Mouse (Mus musculus) kidney, postnatal 10 days (tissue): ENCODE results near the gene Rbms1.

Experiments
- DNase-seq: peaks from one replicate; pipeline ENCODE4 v3.0.0; 2021; ENCODE audit warnings: mixed read lengths

The Rbms1 gene

DNA sequence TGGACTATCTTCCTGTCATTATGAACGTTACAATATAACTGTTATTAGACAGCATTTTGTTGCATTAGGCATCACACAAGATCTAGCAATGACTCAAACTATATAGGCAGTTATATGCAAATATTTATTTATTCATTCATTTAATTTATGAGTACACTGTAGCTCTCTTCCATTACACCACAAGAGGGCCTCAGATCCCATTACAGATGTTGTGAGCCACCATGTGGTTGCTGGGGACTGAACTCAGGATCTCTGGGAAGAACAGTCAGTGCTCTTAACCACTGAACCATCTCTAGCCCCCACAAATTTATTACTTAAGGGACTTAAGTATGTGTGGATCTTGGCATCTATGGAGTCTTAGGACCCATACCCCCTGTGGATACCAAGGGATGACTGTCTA is 214.4 kb downstream of the Rbms1 start:
- DNase-seq = no peak

DNA sequence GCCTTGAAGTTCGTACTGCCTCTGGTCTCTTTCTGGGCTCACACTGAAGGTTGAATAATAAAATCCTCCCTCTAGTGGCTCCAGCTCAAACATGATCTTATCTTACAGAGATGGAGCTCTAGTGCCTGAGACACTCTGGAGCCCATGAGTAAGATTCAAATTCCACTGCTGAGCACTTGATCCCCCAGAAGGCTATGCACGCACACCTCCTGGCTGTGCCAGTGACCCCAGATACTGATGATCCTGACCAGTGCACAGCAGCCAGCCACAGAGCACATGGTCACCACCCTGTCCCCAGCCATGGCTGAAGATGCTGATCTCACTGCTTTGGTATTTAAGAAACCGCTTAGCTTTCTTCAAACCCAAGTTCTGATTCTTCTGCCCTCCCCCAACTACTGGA is 215.4 kb downstream of the Rbms1 start:
- peak; percentile 37 for DNase-seq

DNA sequence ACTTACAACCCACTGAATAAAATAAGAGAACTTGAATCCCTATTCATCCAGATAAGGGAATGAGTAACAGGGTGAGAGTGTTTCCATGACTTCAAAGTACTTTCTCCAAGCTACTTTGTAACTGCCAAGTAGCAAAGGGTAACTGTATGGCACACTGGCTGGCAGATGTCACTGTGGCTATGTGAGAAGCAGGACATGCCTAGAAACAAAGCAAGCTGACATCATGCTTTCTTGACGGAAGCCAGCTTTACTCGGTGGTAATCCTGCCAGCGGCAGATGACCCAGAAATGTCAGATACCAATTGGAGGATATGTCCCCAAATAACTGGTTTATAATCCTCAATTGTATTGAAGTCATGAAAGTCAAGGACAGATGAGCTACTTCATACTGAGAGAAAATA is 218.3 kb downstream of the Rbms1 start:
- DNase-seq = no peak

DNA sequence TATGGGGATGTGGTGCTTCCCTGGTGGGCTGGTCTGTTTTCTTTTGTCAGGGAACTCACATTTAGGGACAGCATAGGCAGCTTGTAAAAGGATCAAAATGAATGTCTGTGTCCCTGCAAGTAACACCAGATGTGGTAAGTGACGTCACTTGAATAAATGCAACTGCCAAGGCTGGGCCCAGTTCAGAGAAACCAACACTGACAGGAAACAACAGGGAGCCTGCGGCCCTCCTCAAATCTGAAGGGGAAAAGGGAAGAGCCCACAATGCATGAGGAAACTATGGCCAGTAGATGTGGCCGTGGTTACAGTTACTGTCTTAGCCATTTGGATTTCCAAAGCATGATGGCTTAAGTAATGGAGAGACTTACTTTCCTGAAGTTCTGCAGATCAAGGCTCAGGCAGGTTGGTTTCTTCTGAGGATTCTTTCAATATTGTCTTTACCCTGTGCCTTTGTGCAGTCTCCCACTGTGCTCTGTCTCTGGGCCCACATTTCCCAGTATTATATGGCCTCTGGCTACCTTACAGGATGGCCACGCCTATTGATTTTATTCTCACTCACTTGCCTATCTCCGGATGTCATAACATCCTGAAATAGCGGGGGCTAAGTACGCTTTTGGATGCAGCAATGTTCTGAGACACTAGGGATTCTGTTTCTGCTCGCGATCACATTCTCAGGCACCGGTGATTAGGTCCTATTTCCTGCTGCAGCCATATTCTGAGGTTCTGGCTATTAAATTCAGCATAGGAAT is 223.4 kb downstream of the Rbms1 start:
- no peak for DNase-seq

DNA sequence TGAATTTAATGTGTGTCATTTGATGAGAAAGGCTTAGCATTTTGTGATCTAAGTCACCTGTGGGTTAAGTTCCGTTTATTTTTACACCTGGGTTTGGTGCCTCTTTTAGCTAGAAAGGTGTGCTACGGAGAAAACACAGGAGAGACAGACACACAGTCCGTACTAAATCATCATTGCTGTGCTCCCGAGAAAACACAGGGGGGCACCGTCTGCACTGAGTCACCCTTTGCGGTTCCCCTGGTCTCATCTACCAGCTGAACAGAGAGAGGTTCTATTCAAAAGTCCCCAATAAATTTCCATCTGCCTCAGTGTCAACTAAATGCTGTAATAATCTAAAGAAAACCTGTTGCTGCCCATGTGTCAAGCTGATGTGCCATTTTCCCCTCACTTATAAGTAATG is 232.1 kb downstream of the Rbms1 start:
- no peak for DNase-seq

DNA sequence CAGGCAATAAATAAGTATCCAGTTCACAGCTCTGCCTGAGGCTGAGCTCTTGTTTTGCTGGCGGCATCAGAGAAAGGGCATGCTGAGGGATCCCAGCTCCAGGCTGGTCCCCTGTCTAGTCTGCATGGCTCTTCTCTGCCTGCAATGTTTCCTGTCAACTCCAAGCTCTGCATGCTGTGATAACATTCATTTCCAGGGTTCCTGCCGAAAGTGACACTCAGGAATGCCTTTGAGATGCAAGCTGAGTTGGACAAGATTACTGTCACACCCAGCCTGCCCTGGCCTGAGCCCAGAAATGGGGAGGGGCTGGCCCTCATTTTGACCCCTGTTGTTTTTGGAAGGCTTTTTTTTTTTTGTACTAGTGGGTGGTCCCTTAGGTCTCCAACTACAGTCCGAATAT is 233.0 kb downstream of the Rbms1 start:
- DNase-seq = peak; percentile 83

DNA sequence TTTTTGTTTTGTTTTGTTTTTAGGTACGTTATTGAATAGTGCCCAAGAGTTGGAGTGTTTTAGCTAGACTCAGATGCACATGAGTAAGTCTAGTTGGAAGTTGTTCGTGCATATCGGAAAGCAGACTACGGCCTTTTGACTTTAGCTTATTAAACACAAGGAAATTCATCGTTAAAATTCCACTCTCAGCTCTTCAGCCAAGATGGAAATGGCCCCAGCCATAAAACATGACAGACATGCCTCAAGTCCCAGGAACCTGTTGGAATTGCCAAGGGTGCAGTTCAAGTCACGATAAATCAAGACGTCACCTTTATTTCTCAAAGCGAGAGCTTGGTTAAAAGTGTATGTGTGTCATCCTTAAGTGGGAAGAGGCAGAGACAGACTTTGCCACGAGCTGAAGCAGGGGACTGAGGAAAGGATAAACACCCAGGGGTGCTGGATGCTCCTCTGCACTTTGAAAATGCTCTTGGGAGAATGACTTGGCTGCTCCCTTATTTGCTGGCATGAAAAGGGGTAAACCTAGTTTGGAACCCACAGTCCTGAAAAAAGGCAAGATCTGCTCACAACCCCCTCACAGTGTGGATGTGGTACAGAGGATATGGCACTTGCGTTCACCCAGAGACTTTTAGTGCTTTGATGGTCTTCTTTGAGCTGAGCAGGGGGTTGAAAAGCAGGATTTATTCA is 233.9 kb downstream of the Rbms1 start:
- peak; percentile 44 for DNase-seq

DNA sequence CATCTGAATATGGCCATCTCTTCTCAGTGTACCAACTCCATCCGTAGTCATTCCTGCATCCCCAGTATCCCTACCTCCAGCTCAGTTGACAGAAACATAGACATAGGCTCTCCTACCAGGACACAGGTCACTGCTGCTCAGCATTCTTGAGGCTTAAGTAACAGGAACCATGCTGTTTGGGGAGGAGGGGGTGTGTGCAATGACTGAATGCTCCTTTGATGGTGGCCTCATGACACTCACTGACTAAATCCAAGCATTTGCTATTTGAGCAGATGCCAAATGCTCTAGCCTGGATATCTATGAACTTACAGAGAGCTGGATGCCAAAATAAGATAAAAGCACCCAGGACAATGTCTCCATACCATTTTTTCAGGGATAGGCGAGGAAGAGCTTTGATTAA is 238.3 kb downstream of the Rbms1 start:
- DNase-seq = peak; percentile 3

DNA sequence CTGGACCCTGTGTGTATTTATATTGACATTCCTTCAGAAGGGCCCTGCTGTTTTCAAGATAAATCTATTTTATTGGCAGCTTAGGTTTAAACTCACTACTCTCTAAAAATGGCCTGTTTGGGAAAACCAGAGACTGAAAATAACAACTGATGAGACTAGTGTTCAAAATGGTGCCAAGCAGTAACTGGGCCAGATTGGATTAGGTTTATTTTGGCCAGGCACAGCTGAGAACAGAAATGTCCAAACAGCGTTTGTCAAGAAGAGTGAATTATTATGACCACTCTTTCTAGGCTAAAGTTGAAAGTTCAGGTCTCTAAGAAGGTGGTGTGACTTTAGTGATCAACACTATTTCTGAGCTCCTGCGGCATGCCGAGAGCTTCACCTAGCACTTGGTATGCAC is 240.0 kb downstream of the Rbms1 start:
- peak; percentile 1 for DNase-seq

DNA sequence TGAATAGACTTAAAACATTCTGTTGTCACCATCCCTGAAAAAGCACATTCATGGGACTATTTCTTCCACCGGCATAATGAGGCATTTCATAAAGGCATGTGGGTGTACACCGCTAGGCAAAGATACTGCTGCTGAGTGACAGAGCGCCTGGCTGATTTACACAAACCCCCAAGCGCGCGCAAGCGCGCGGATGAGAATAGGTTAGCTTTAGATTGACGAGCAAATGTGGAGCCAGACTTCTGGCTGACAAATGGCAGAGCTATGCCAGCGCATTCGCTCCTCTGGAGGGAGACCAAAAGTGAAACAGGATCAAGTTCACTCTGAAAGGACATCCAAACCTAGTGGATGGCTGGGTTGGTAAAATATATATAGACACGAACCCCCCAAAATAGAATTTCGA is 240.5 kb downstream of the Rbms1 start, which contains the start of gene Itgb6:
TSS of gene Itgb6 (minus strand) at position 130 of the 400 bp plus-strand sequence.
- DNase-seq = peak; percentile 11

DNA sequence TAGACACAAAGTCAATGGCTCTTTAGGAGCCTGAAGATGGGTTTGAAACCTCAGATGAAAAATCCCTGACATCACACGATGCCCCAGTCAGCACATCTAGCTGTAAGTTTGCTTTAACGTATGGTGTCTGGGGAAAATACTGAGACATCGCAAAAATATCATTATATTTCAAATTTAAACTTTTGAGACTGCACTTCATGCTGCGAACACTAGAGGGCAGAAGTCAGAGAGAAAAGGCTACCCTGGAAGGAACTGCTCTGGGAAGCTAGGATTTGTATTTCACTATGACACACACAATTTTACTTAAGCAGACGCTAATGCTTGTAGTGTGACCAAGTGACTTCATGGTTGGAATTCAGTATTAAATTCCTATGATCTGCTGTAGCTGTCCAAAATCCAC is 242.1 kb downstream of the Rbms1 start:
- peak; percentile 67 for DNase-seq

DNA sequence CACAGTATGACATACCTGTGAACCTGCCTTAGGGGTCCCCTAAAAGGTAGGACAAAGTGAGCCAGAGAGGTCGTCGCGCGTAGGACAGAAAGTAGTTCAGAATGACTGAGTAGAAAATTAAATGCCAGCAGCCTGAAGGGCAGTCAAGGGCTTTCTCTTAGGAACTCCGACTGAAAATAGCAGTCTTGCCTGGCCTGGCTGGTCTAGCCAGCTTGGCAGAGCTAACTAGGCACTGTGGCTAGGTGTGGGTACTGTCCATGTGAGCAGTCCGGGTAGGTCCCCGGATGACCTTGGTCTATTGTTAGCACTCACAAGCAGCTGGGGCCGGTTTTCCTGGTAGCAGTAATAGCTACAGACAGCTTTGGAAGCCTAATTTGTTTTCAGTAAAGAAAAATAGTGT is 242.8 kb downstream of the Rbms1 start:
- peak; percentile 70 for DNase-seq

DNA sequence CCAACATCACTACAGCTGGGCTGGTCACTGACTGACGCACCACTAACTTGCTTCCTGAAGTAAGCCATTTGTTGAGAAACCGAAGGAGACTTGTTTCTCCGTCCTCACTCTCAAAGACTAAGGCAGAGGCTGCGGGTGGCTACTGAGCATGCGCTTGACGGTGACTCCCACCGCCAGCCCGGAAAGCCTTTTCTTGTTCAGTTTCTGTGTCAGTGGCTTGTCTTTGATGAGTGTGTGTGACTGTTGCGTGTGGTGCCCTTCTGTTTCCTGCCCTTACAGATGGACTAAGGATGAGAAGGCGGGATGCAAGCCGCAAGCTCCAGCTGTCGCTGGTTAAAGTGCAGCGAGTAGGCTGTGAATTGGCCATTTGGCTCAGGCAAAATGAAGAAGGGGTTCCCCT is 245.6 kb downstream of the Rbms1 start:
- peak; percentile 76 for DNase-seq

DNA sequence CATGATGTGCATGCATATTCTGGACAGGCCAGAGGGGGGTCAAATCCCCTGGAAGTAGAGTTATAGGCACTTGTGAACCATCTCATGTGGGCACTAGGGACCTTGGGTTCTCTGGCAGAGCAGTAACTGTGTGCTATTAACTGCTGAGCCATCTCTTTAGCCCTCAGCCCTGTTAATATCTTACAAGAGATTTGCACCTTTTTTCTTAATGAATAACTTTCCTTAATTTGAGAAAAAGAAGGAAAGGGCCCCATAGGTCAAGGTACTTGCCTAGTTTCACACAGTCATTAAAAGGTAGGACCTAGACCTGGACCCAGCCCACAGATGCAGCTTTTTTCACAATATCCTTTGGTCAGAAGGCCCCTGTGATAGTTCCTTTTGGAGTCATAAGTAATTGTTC is 246.4 kb downstream of the Rbms1 start:
- no peak for DNase-seq

DNA sequence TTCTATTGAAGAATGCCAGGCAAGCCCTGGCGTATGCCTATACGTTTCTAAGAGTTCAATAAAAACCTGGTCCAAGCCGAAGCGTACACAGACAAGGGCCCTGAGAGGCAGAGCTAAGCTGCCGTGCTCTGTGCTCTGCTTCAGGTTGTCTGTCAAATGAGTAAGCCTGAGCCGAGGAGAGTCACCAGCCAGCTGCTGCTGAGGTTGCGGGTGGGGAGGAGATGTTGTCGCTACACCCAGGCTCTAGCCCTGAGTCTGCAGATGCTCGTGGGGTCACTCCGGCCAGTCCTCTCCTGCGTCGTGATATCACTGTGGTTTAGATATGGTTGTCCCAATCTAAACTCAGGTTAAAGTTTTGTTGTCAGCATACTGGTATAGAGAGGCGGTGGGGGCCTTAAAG is 247.2 kb downstream of the Rbms1 start:
- no peak for DNase-seq

DNA sequence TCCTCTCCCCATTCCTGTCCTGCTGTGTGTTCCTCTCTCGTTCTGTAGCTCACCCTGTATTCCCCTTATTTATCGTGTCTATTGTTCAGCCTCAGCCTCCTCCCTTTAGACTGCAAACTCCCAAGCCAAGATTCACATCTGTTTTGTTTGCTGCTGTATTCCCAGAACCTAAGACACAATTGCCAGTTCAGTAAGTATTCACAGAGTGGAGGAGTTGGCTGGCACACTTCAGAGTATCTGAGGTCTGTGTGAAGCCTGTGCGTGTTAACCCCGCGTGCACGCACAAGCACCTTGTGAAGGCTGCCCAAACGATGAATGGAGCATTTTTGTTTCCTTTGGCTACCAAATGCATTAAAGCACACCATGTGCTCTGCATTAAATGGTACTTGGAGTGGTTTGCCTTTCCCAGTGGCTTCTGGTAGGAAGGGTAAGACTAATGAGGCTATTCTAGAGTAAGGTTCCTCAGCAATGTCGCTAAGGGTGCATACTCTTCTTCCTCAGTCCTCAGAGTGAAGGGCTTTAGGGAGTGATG is 248.0 kb downstream of the Rbms1 start:
- DNase-seq = no peak

DNA sequence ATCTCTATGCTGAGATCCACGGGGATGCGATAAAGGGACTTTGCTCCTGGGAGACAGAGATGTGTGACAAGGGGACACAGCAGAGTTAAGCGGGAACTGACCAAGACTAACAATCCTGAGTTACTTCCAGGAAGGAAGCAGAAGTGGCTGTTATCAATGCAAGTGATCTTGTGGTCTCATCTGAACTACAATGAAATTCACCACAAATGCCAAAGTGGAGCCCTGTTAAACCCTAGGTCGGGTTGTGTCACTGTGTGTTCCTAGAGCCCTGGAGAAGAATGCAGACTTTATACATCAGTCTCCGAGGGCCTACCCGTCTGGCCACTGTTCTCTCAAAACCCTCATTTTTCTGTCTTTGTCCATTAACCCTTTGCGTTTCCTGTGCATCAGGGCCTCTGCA is 248.5 kb downstream of the Rbms1 start:
- no peak for DNase-seq

DNA sequence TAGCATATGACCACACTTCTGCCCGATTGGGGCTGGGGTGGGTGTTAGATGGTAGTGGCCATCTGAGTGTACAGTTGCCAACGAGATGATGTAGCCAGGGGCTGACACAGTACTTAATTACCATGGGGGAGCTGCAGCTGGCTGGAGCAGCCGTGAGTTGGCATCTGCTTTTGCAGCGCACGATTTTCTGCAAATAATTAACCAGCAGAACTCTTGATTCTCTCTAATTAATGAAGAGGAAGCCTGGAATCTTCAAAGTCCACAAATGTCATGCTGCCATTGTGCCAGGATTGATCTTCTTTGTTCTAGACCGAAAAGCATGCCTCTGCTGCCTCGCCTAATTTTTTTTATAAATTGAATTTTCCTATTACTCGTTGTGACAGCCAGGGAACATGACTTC is 249.1 kb downstream of the Rbms1 start:
- peak; percentile 63 for DNase-seq

DNA sequence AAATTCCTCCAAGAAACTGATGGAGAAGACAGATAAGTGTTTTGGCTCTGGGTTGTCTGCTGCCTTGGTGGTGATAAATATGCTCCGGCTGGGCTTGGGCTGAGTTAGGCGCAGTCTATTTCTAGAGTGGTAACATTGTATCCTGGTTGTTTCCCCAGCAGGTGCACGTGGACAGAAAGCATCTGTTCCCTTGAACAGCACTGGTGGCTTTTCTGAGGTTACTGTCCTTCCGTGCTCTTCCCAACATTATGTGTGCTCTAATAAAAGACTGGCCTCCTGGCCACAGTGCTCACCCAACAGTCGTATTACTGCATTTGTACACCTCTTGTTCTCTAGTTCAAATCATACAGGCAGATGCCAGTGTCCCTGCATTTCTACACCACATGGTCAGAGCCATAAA is 250.1 kb downstream of the Rbms1 start:
- DNase-seq = no peak

DNA sequence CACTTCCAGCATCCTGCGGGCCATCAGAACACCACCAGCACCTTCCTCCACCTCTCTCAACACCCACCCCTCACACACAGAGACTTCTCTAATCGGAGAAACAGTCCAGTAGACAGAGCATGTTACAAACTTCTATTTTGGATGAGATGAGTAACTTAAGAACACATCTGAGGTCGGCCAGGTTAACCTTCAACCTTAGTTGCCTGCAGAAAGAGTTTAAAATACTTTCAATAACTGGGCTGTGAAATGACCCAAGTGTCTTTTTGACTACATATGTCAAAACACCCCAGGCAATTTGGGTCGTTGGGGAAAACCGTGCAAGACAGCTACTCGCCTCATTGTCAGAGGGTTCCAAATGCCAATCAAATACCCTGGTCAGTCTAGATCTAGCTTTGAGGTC is 250.5 kb downstream of the Rbms1 start:
- DNase-seq = no peak

DNA sequence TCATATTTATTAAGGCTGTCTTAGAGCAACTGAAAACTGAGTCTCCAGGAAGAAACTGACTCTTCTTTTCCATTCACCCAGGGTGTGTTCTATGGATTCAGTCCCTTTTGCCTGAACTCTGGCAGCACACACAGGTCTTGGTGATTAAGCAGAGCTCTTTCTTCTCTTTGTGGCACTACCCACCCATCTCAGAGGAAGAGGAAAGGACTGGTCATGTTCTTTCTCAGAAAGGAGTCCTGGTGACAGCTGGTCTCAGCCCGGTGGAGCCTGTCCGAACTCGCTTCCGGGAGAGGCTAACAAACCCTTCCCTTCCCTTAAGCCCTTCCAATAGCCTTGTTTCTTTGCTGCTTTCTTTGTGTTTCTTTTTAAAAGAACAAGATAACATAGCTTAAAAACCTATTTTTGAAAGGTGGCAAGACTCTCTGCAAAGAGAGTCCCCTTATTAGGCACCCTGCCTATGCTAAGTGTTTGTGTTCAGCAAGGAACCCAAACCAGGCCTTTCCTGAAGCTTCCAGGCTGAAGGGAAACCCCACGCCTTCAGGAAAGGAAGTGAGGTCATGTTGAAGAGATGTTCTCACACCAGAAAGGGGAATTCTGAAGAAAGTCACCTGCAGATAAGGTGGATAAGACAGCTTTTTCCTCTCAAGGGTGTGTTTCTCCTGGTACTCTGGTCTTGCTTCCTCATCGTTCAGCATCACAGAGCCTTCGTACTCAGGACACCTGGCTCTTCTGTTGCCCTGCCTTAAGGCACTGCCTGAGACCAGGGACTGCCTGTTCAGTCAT is 251.7 kb downstream of the Rbms1 start:
- DNase-seq = no peak

DNA sequence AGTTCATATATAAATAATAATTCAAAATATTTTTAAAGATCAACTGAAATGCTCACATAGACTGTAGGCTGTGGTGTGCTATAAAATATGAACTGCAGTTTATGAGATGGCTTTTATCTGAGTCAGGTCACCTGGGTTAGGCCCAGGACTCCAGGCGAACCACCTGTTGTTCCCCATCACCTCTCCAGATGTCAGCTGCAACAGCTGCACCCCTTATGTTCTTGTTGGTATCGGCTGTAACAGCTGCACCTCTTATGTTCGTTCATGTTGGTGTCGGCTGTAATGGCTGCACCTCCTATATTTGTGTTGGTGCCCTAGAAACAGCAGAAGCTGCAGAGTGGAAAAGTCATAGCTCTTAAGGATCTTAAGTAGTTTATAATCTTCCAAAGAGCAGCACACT is 252.7 kb downstream of the Rbms1 start:
- DNase-seq = no peak

DNA sequence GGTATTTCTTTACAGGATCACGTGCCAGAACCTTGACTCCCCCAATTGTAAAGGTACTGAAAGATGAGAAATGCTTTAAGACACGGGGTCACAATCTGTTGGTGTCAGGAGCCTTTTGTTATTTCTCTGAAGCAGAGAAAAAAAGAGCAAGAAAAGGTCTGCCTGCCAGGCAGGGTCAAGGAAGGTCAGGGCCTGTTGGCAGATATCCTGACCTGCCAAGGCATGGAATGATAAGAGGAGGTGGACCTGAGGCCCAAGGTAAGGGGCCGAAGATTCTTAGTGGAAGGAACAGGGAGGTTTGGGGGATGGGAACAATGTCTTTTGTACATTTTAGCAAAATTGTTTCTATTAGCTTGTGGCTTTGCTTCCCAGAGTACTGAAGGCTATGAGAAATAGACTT is 254.3 kb downstream of the Rbms1 start:
- DNase-seq = no peak

DNA sequence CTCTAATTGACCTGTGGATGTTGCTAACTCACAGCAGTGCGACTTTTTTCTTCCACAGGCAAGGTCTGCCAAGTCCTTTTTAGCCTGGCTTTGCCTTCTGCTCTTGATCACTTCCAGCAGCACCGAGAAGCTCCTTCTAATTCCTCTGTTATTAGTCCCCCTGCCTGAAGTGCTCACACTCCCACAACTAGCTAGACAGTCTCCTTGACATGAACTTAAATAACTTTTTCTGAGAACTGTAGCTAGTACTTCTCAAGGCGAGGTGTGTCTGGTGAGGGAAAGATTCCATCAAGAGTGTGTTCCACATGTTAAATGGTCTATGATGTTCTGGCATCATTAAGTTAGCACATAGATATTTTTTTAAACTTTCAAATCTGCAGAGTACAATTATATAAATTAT is 256.1 kb downstream of the Rbms1 start:
- DNase-seq = no peak
